Mouse (Mus musculus) lung, postnatal 0 days (tissue): ENCODE measurements around the gene Fam172a.

ENCODE experiments used
- CTCF ChIP-seq: IDR thresholded peaks from 2 replicates; pipeline ENCODE4 v1.5.1; 2016; ENCODE audit warnings: antibody characterized with exemption, mild to moderate bottlenecking
- EP300 ChIP-seq: IDR thresholded peaks from 2 replicates; pipeline ENCODE4 v1.6.1; 2016; ENCODE audit warnings: antibody characterized with exemption, mild to moderate bottlenecking, control low read depth

DNA sequence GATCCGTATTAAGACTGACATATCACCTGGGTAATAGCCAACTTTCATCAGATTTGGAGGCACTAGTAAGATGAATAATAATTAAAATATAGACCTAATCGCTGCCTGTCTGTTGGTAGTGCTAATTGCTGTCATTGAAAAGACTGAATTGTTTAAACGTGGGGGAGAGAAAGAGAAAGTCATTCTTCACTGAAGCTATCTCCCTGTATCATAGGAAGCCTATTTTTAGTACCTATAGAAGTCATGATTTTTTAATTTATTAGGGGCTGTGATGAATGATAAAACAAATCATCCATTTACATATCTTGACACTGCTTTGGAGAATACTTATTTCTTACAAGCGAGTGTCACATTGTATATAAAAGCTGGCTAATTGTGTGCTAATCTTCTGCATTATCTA is 302.8 kb downstream of the Fam172a start:
- no peak for TF ChIP-seq CTCF
- TF ChIP-seq EP300: no peak
